Mouse (Mus musculus): ENCODE data around the gene Gm10772.
"Not testable (repeated sequence)": the region's sequence is repeated elsewhere in the genome, so short reads cannot be mapped to it uniquely, and the experiment has no call there.

Gene Gm10772

DNA sequence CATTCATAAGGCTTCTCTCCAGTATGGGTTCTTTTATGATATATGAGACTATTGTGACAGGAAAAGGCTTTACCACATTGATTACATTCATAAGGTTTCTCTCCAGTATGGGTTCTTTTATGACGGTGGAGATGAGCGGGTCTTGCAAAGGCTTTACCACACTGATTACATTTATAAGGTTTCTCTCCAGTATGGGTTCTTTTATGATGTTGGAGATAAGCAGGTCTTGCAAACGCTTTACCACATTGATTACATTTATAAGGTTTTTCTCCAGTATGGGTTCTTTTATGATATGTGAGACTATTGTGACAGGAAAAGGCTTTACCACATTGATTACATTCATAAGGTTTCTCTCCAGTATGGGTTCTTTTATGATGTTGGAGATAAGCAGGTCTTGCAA is at the start of gene Gm10772:
Gene Gm10772 (minus strand): TSS at position 101 of the 400 bp plus-strand sequence.
- DNase-seq (ENCODE audit: extremely low spot score): not testable (repeated sequence)

DNA sequence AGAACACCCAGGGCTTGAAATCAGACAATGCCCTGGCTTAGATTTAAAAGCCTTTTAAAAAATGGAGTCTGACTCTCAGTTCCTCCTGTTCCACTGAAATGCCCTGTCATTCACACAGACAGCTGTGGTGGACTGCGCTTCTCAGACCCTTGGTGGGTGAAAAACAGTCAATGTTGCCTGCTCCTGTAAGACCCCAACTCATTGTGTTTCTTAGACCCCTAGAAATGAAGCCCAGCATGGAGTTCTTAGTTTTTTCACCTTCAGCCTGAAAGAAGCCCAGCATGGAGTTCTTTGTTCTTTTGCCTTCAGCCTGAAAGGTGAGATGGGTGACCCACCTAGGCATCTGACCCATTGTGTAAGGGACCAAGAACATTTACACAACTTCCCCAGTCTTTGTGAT is 36.5 kb upstream of the Gm10772 start:
- DNase-seq (ENCODE audit: extremely low spot score): not testable (repeated sequence)

DNA sequence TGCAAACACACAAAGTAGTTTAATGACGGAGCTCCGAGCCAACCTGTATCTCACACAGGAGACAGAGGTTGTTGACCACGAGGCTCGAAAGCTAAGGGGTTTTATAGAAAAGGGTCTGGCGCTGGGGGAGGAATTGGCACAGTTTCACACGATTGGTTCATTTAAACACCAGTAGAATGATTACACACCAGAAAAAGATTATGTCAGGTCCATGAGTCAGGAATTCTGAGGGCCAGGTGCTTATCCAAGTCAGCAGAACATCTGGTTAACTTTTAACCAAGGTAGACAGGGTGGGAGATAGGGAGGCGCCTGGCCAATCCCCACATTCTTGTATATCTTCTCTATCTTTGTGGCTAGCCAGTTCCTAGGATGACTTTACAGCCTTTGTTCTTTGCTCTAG is 35.8 kb upstream of the Gm10772 start:
- DNase-seq (ENCODE audit: extremely low spot score): not testable (repeated sequence)

DNA sequence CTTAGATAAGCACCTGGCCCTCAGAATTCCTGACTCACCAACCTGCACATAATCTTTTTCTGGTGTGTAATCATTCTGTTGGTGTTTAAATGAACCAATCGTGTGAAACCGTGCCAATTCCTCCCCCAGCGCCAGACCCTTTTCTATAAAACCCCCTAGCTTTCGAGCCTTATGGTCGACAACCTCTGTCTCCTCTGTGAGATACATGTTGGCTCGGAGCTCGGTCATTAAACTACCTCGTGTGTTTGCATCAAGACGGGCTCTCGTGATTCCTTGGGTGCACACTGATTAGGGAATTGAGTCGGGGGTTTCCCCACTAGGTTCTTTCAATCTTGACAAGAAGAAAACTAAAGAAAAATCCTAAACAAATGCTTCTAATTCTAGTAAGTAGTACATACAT is 13.0 kb downstream of the Gm10772 start:
- no peak for DNase-seq (ENCODE audit: extremely low spot score)

DNA sequence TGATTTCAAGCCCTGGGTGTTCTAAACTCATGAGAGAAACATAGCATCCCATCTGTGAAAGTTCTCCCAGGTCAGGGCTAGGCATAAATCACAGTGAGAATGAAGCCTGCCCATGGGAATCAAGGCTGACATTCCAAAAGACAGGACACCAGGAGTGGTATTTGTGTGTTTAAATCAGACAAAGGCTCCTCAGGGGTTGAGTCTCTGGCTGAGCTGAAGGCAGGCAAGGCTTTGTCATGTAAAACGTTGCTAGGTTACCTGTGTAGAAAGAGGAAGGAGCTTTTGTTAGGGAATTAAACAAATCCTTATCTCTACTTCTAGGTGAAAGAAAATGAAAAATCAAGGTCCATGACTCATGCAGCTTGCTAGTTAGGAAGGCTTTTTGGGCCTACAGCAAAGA is 13.6 kb downstream of the Gm10772 start:
- not testable (repeated sequence) for DNase-seq (ENCODE audit: extremely low spot score)

- DNase-seq (ENCODE audit: extremely low spot score): not testable (repeated sequence)
Observed at GRCm38 (mm10) chr13:66179172-66179571, 48.2 kb downstream of the Gm10772 start.
